Comparison of ENCODE assay signal across 8 mouse cellular contexts in the genomic region with DNA sequence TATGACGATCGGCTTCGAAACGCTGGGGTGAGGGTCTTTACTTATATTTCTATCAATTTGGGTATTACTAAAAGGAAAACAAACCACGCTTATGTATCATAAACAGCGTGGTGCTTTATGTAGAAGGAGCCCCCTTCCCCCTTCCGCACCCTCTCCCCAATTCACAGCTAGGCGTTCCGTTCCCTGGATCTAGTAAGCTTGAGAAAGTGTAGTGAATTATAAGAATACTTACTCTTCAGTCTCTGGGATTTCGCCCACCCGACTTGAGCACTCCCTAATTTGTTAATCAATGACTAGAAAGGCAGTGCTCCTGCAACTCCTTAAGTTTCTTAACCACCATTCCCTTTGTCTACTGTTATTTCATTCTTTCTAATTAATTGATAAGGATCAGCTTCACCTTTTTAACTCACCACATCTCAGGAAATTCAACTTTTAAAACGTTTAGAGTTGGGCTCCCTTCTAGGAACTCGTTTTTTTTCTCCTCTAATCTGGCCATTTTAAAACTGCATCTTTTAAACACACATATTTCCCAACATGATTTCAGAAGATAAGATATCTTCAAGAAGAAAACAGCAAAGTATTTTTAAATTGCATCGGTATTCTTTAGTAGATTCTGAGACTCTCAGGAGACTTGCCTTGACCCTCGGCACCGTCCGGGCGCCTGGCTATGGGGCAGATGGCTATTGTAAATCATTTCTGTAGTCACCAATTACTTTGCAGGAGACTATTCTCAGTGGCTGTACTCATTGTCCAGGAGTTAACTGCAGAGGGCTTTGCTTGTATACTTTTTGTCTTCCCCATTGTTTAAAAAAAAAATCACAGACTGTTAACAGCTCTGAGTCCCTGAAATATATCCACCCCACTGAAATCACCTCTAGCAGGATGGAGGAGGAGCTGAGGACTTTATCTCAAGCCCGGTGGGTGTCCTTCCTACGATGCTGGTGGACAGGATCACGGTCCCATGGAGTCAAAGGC. TPM values are rescaled to one million over a fixed set of nuclear protein-coding genes. Genes with fewer than 3 reads are reported as not detected.
DNase-seq lines count a peak whose midpoint lies in the region; ATAC-seq lines count a peak whose summit lies in the region.

No protein-coding gene starts in this region.

- ATAC-seq in lung, embryonic 15.5 days (ENCODE audit: borderline replicate concordance, extremely low read depth, low FRiP score, low TSS enrichment) = no peak
- no peak for ATAC-seq in forebrain, embryonic 15.5 days (replicated peaks)
- no peak for ATAC-seq in liver, embryonic 11.5 days (replicated peaks; ENCODE audit: low FRiP score)
- ATAC-seq in stomach, embryonic 16.5 days (ENCODE audit: insufficient read depth, low FRiP score) = no peak

- H3K9ac ChIP-seq in lung, embryonic 15.5 days = peak overlapping the region; percentile 72
- peak overlapping the region; percentile 82 for H3K9ac ChIP-seq in forebrain, embryonic 15.5 days (replicated peaks)
- H3K9ac ChIP-seq in liver, embryonic 11.5 days (ENCODE audit: low read depth, low read length) = peak overlapping the region; percentile 71
- H3K9ac ChIP-seq in stomach, embryonic 16.5 days (ENCODE audit: low read length) = peak overlapping the region; percentile 83

- whole genome bisulfite sequencing in lung, embryonic 15.5 days = 2% methylated on average over 21 of the region's 21 CpGs
- WGBS in forebrain, embryonic 15.5 days = under 1% methylated on average over 21 of the region's 21 CpGs
- WGBS in liver, embryonic 11.5 days = 3% methylated on average over 21 of the region's 21 CpGs
- 4% methylated on average over 21 of the region's 21 CpGs for WGBS in stomach, embryonic 16.5 days

- H3K36me3 ChIP-seq in lung, embryonic 15.5 days = no peaks in the 10 kb centered on the region
- no peaks in the 10 kb centered on the region for H3K36me3 ChIP-seq in forebrain, embryonic 15.5 days
- H3K36me3 ChIP-seq in liver, embryonic 11.5 days (ENCODE audit: control insufficient read depth, insufficient read depth, low read length) = no peaks in the 10 kb centered on the region
- H3K36me3 ChIP-seq in stomach, embryonic 16.5 days (ENCODE audit: control insufficient read depth, insufficient read depth, low read length) = no peaks in the 10 kb centered on the region

- no peaks in the 10 kb centered on the region for H3K9me3 ChIP-seq in lung, embryonic 15.5 days
- no peaks in the 10 kb centered on the region for H3K9me3 ChIP-seq in forebrain, embryonic 15.5 days
- no peaks in the 10 kb centered on the region for H3K9me3 ChIP-seq in liver, embryonic 11.5 days (ENCODE audit: control insufficient read depth, low read length)
- H3K9me3 ChIP-seq in stomach, embryonic 16.5 days (replicated peaks; ENCODE audit: control insufficient read depth, low read length) = no peaks in the 10 kb centered on the region

- peak overlapping the region; percentile 95 for H3K4me2 ChIP-seq in lung, embryonic 15.5 days
- peak overlapping the region; percentile 92 for H3K4me2 ChIP-seq in forebrain, embryonic 15.5 days (replicated peaks)
- H3K4me2 ChIP-seq in liver, embryonic 11.5 days = peak overlapping the region; percentile 73
- peak overlapping the region; percentile 63 for H3K4me2 ChIP-seq in stomach, embryonic 16.5 days (ENCODE audit: low read depth, low read length)

- peaks cover 24% of the 10 kb centered on the region for H3K4me1 ChIP-seq in lung, embryonic 15.5 days
- H3K4me1 ChIP-seq in forebrain, embryonic 15.5 days = peaks cover 24% of the 10 kb centered on the region
- no peaks in the 10 kb centered on the region for H3K4me1 ChIP-seq in liver, embryonic 11.5 days (replicated peaks; ENCODE audit: control insufficient read depth, insufficient read depth, low read length)
- H3K4me1 ChIP-seq in stomach, embryonic 16.5 days (ENCODE audit: control insufficient read depth, insufficient read depth, low read length) = peaks cover 11% of the 10 kb centered on the region

- peak overlapping the region; percentile 89 for H3K27ac ChIP-seq in lung, embryonic 15.5 days
- peak overlapping the region; percentile 94 for H3K27ac ChIP-seq in forebrain, embryonic 15.5 days (replicated peaks)
- H3K27ac ChIP-seq in liver, embryonic 11.5 days (ENCODE audit: low read depth, low read length) = peak overlapping the region; percentile 85; the same call in 1 of the 2 replicates
- H3K27ac ChIP-seq in stomach, embryonic 16.5 days (ENCODE audit: low read length) = peak overlapping the region; percentile 92

- H3K27me3 ChIP-seq in lung, embryonic 15.5 days = no peaks in the 10 kb centered on the region
- H3K27me3 ChIP-seq in forebrain, embryonic 15.5 days = no peaks in the 10 kb centered on the region
- H3K27me3 ChIP-seq in liver, embryonic 11.5 days (replicated peaks; ENCODE audit: control insufficient read depth, insufficient read depth, low read length) = peaks cover 22% of the 10 kb centered on the region
- no peaks in the 10 kb centered on the region for H3K27me3 ChIP-seq in stomach, embryonic 16.5 days (ENCODE audit: control insufficient read depth, insufficient read depth, low read length)

- H3K4me3 ChIP-seq in lung, embryonic 15.5 days = peak overlapping the region; percentile 81
- peak overlapping the region; percentile 94 for H3K4me3 ChIP-seq in forebrain, embryonic 15.5 days
- H3K4me3 ChIP-seq in liver, embryonic 11.5 days (ENCODE audit: low read depth, low read length) = peak overlapping the region; percentile 66
- peak overlapping the region; percentile 67 for H3K4me3 ChIP-seq in stomach, embryonic 16.5 days (replicated peaks; ENCODE audit: low read length)

- no peak for DNase-seq in lung, postnatal 10 days
- DNase-seq in liver, embryonic 11.5 days (ENCODE audit: low spot score) = no peak
- no peak for DNase-seq in adrenal gland, postnatal 10 days
- DNase-seq in lung, adult 18-20 months = no peak
- no peak for DNase-seq in layer of hippocampus, postnatal 14 days (ENCODE audit: low spot score in 2 of 2)

RNA-seq across cellular contexts. Expression of a gene that starts 2.5 kb away (rescaled TPM):
- polyA plus RNA-seq in lung, embryonic 15.5 days (2015; fragmentation: Nextera tagmentation; extraction: Ambion mirVana) = 28.6 and 30.8 TPM in 2 replicates
- 18.3 TPM in 2 replicates for polyA plus RNA-seq in forebrain, embryonic 15.5 days (2015; fragmentation: Nextera tagmentation; extraction: Ambion mirVana)
- 17.8 and 18.8 TPM in 2 replicates for polyA plus RNA-seq in liver, embryonic 11.5 days (2014; fragmentation: Nextera tagmentation; extraction: Ambion mirVana)
- 43.2 and 46.7 TPM in 2 replicates for polyA plus RNA-seq in stomach, embryonic 16.5 days (2015; fragmentation: Nextera tagmentation; extraction: Ambion mirVana)
- total RNA-seq in adrenal gland, postnatal 10 days (2021) = 10 to 100 TPM; 18.9 to 19.9 TPM
- 10 to 100 TPM; 13.6 to 14.7 TPM for total RNA-seq in layer of hippocampus, postnatal 14 days (2021)
